Mouse (Mus musculus): Measurements from ENCODE around the gene Fam114a1.

DNA sequence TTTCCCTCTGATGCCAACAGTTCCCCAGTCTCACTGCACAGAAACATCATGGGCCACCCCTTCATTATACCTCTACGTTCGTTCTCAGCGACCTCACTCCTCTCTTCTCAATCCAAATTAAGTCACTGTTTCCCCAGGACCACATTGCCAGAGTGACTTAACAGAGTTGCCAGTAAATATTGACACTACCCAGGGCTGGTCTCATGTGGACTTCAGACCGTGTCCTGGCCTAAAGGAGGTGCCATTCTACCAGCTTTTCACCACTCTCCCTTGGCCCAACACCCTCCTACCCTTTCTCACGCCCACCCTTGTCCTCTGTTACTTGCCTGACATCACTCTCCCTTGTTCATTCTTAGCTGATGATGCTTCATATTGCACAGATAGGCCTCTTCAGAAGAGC is 6.6 kb upstream of the Fam114a1 start:
- no peak for TF ChIP-seq REST (IDR thresholded peaks at IDR 0.05; ENCODE audit: insufficient read depth, insufficient read length)
- no peak for TF ChIP-seq POLR2A (IDR thresholded peaks at IDR 0.05; ENCODE audit: insufficient read length, low read depth)
- no peak for TF ChIP-seq CEBPB (IDR thresholded peaks at IDR 0.05; ENCODE audit: insufficient read depth, poor library complexity, severe bottlenecking)
- no peak for TF ChIP-seq MAX (IDR thresholded peaks at IDR 0.05; ENCODE audit: low read depth)
